Mouse (Mus musculus) thymus, postnatal 25 days (tissue): Measurements from ENCODE around the gene Chtf18.
"Not testable (repeated sequence)": the region's sequence is repeated elsewhere in the genome, so short reads cannot be mapped to it uniquely, and the experiment has no call there.

Experiments used
- DNase-seq: peaks from one replicate; pipeline ENCODE4 v3.0.0; 2022

Gene Chtf18

GRCm38 (mm10) chr17:25727265-25728008 is at the start of gene Chtf18, which contains the start of gene Rpusd1:
Chtf18 (minus strand) TSS chr17:25727419.
Rpusd1 (plus strand) TSS chr17:25727670.
- DNase-seq: peak; percentile 97

GRCm38 (mm10) chr17:25775318-25776062 is 48.3 kb upstream of the Chtf18 start:
- no peak for DNase-seq

- DNase-seq: peak; percentile 98
Observed at GRCm38 (mm10) chr17:25773549-25774120, 46.4 kb upstream of the Chtf18 start, which contains the start of gene Narfl. Narfl (plus strand) TSS chr17:25773776.

- DNase-seq: no peak
Observed at GRCm38 (mm10) chr17:25769331-25769730, 42.1 kb upstream of the Chtf18 start.

GRCm38 (mm10) chr17:25765886-25766285 is 38.7 kb upstream of the Chtf18 start:
- DNase-seq: no peak

- no peak for DNase-seq
Observed at GRCm38 (mm10) chr17:25762591-25762990, 35.4 kb upstream of the Chtf18 start.

- no peak for DNase-seq
Observed at GRCm38 (mm10) chr17:25761561-25761970, 34.3 kb upstream of the Chtf18 start.

- no peak for DNase-seq
Observed at GRCm38 (mm10) chr17:25760148-25760547, 32.9 kb upstream of the Chtf18 start.

GRCm38 (mm10) chr17:25757691-25758090 is 30.5 kb upstream of the Chtf18 start:
- no peak for DNase-seq

GRCm38 (mm10) chr17:25756378-25757242 is 29.4 kb upstream of the Chtf18 start:
- DNase-seq: no peak

GRCm38 (mm10) chr17:25755627-25756377 is 28.6 kb upstream of the Chtf18 start:
- no peak for DNase-seq

GRCm38 (mm10) chr17:25755086-25755485 is 27.9 kb upstream of the Chtf18 start:
- DNase-seq: no peak

- no peak for DNase-seq
Observed at GRCm38 (mm10) chr17:25754241-25754640, 27.0 kb upstream of the Chtf18 start, which contains the start of gene Msln. Msln (minus strand) TSS chr17:25754378.

GRCm38 (mm10) chr17:25751446-25751845 is 24.2 kb upstream of the Chtf18 start:
- no peak for DNase-seq

GRCm38 (mm10) chr17:25749314-25749713 is 22.1 kb upstream of the Chtf18 start:
- DNase-seq: no peak

GRCm38 (mm10) chr17:25748238-25748637 is 21.0 kb upstream of the Chtf18 start:
- DNase-seq: no peak

- DNase-seq: no peak
Observed at GRCm38 (mm10) chr17:25744311-25744710, 17.1 kb upstream of the Chtf18 start.

- no peak for DNase-seq
Observed at GRCm38 (mm10) chr17:25743831-25744230, 16.6 kb upstream of the Chtf18 start.

GRCm38 (mm10) chr17:25741471-25741870 is 14.3 kb upstream of the Chtf18 start:
- DNase-seq: not testable (repeated sequence)

- DNase-seq: no peak
Observed at GRCm38 (mm10) chr17:25738861-25739260, 11.6 kb upstream of the Chtf18 start.

- DNase-seq: no peak
Observed at GRCm38 (mm10) chr17:25735745-25736144, 8.5 kb upstream of the Chtf18 start, which contains the start of gene Mslnl. Mslnl (plus strand) TSS chr17:25736042.

- DNase-seq: no peak
Observed at GRCm38 (mm10) chr17:25735246-25735645, 8.0 kb upstream of the Chtf18 start.
